Mouse (Mus musculus) cerebellum, postnatal 14 days (tissue): ENCODE measurements around the gene Tsfm.
A peak's percentile ranks its signal among the peaks of the same experiment; 100 is the strongest.
"Not testable (repeated sequence)": the region's sequence is repeated elsewhere in the genome, so short reads cannot be mapped to it uniquely, and the experiment has no call there.

Experiments
- DNase-seq, 2 experiments: peaks; one replicate each; pipeline ENCODE4 v3.0.0; 2021; ENCODE audit warnings: mixed read lengths in 2 of 2

Tsfm gene

GRCm38 (mm10) chr10:127030336-127031296 is at the start of gene Tsfm:
TSS of gene Tsfm (minus strand) at chr10:127030840.
- DNase-seq: peak; percentile 96 to 97

- DNase-seq: peak; percentile 76 to 80
Measured at GRCm38 (mm10) chr10:127079665-127080391, 49.2 kb upstream of the Tsfm start.

- DNase-seq: peak; percentile 87 to 88
Measured at GRCm38 (mm10) chr10:127078677-127079575, 48.3 kb upstream of the Tsfm start.

DNA sequence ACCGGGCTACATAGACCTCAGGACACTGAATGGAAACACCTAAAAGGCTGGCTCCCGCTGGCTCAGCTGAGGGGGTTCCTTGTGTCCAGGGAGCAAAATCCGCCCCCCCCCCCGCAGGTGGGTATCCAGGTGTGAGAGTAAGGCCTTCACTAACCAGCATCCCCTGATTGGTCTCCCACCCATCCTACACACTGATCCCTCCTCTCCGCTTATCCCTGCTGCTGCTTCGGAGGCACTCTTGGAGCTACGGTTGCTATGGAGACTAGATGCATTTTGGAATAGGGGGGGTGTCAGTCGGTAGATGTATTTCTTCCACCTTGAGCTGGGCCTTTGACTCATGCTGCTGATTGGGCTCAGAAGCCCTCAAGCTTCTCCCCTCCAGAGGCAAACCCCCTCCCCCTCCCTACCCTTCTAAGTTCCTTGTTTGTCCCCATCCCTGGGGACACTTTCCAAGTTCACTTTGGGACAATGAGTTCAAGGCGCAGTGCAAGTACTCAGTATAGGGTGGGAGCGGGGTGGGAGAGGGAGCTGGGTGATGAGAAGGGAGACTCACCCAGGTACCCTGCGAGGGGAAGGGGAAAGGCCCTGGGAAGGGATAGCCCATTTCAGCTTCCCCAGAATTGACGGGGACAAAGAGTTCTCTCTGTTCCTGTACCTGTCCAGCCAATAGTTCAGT is 47.5 kb upstream of the Tsfm start:
- peak in 1 of 2 experiments; percentile 47 for DNase-seq

- DNase-seq: peak in 1 of 2 experiments; percentile 26
Measured at GRCm38 (mm10) chr10:127077515-127077914, 46.9 kb upstream of the Tsfm start.

DNA sequence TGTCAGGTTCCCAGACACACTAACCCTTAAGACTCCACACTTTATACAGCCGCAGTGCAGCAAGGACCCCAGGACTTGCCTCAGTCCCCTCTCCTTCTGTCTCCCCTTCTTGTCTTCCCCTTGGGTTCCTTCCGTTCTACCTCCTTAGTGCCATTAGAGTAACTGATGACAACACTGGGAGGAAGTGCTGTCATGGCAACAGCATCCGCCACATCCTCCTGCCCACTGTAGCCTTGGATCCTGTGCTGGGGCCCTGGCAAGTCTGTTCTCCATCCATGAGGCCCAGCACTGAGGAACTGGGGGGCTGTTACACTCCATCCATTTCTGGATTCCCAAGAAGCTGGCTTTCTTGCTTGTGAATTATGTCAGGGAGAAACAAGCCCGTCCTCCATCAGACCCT is 45.4 kb upstream of the Tsfm start:
- DNase-seq: no peak

DNA sequence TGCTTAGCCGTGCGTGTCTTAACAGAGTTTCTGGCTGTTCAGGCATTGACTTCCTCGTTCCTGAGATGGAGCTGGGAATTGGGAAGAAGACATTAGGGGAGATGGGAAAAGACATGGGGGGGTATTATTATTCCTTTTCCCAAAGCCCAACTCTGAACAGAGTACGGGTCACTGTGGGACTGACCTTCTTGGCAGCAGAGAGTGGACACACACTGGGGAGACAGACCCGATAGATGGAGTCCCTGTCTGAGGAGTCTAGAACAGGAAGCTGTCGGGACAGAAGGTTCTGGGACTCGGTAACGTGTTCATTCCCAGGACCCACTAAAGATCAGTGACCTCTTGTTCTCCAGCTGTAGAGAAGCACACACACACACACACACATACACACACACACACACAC is 45.0 kb upstream of the Tsfm start:
- DNase-seq: no peak

DNA sequence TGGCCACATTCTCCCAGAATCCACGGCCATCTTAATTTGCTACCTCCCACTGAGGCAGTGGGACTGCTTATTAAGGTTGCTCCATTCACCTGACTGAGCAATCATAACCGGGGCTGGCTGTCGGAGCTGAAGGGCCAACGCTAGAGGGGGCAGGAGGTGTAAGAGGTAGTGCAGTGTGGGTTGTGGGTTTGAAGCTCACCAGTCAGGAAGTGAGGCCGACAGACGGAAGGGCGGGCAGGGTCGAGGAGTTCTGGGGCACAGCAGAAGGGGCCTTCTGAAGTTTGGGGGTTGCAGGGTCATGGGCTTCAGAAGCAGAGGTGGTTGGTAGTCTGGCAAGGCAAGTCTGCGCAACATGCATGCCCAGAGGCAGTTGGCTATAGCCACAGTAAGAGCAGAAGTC is 44.4 kb upstream of the Tsfm start, which contains the start of gene Agap2:
Gene Agap2, plus strand, starts transcription at position 205 of the 400 bp plus-strand sequence.
- no peak for DNase-seq

DNA sequence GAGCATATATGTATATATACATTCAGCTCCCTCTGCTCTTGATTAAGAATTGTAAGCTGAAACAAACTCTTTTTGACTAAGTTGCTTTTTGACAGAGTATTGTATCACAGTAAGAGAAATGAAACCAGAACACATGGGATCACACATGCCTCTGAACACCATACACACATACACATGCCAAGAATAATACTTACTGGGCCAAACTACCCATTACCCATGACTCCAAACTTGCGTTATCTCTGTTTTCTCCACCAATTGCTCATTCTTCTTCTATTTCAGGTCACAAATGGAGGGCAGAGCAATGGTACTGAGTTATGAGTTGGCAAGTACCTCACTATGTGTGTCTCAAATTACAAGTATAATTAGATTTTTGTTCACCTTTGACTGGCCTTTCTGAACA is 43.3 kb upstream of the Tsfm start:
- no peak for DNase-seq

GRCm38 (mm10) chr10:127072969-127073368 is 42.3 kb upstream of the Tsfm start:
- DNase-seq: not testable (repeated sequence)

- DNase-seq: not testable (repeated sequence)
Measured at GRCm38 (mm10) chr10:127072270-127072669, 41.6 kb upstream of the Tsfm start.

GRCm38 (mm10) chr10:127071203-127071602 is 40.6 kb upstream of the Tsfm start:
- no peak for DNase-seq

DNA sequence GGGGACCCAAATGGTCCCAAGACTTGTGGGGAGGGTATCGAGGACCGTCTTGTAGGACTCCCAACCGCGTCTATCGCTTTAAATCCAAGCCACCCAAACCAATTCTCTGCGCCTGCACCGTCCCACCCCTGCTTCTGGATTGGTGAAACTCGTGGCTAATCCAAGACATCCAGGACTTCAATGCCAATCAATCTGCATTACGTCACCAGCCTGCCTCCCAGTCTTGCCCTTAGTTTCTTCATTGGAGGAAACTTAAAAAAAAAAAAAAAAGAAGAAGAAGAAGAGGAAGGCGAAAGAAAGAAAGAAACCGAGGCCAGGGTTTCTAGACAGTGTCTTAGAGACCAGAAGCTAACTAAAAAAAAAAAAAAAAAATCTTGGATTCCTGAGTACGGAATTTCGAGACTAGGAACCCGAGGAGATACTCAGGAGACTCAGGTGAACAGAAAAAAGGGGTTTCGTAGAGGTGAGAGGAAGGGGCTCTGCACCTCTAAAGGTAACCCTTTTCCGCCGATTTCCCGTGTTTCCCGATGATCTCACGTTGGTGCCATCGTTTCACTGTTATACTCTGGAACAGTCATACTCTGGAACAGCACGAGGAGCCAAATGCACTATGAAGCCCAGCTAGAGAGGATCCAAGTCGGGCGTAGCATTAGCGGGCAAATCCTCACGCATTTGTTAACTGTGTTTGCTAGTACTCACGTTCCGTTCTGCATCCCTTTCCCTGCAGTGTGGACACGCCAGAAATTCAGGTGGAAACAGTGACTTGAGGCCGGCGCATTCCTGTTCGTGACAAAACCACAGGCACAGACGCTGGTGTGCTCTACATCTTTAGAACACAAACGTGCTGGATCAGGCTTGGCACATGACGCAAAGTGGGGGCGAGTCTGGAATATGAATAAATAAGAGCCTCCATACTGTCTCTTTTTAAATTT is 39.8 kb upstream of the Tsfm start, which contains the start of gene Tspan31:
Gene Tspan31, minus strand, starts transcription at position 75 of the 932 bp plus-strand sequence.
- DNase-seq: peak; percentile 89 to 92

DNA sequence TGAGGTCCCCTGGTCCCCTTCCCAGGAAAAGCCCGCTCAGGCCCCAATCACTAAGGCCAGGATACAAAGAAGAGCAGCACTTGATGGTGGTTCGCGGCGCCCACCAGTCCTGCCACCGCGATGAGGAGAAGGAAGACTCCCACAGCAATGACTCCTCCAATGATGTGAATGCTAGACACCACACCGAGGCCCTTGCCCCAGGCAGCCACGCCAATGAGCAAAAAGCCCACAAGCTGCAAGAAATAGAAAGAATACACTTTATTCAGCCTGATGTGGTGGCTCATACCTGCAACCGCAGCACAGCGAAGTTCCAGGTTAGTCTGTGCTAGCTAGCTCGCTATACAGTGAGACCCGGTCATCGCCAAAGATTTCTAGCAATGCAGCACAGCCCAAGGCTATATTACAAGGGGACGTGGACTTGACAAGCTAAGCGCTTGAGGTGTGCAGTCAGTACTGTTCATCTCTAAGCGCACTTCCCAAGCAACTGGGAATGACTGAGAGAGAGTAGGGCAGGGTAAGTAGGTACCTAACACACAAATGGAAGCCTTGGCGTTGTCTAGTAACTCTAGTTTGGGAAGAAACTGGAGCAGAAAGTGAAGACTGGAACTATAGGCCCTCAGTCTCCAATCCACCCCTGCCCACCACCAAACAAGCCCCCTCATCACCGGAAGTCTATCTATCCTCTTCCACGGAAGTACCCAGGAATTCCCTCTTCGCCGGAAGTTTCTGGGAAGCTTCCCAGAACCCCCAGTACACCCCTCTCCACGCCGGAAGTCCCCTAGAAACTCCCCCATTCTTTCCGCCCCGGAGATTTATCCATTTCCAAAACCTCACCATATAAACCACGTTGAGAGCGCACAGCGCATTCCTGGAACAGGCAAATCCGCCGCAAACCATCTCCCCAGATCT is 38.9 kb upstream of the Tsfm start:
- DNase-seq: peak in 1 of 2 experiments; percentile 28

DNA sequence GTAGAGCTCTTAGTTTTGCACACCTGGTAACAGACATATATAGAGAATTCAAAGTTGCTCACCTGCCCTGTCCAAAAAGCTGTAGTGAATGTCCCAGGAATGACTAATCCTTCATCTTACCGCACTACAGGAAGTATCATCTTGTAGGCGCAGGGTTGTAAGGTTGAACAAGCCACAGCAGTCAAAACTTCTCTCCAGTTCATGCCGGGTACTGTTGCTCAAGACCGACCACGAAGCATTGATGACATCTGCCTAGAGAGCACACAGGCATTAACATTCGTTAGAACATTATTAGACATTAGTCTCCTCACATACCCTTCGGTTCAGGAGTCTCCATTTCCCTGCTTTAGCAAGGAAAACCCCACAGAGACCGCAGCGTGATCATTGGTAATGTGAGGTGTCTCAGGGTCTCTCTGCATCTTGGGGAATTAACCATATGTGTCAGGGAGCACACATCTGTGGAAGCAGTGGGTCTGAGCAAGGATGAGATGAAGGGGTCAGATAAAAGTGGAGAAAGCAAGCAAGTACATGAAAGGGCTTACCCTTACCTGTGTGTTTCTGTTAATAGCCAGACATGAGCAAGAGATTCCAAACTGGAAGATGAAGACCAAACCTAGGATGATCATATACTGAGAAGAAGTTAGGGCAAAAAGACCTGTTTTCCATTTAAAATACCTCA is 37.9 kb upstream of the Tsfm start:
- no peak for DNase-seq

- no peak for DNase-seq
Measured at GRCm38 (mm10) chr10:127066519-127067018, 35.9 kb upstream of the Tsfm start.

DNA sequence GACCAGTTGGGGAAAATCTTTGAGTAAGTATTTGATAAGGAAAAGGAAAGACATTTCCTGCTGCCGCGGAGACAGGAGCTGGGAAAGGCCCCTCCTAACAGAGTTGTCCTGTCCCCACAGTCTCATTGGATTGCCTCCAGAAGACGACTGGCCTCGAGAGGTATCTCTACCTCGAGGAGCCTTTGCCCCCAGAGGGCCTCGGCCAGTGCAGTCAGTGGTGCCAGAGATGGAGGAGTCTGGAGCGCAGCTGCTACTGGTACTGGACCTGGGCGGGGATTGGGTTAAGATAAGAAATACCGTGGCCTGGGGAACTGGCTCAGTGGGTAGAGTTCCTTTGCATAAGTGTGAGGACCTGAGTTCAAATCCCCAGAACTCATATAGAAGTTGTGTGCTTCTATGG is 35.3 kb upstream of the Tsfm start:
- no peak for DNase-seq
